Mouse (Mus musculus) spleen, postnatal 14 days (tissue): ENCODE results near the gene Gpr27.

ENCODE experiments used
- DNase-seq, 2 experiments: peaks; one replicate each; pipeline ENCODE4 v3.0.0; 2021 to 2022; ENCODE audit warnings: low spot score in 2 of 2

The Gpr27 gene

DNA sequence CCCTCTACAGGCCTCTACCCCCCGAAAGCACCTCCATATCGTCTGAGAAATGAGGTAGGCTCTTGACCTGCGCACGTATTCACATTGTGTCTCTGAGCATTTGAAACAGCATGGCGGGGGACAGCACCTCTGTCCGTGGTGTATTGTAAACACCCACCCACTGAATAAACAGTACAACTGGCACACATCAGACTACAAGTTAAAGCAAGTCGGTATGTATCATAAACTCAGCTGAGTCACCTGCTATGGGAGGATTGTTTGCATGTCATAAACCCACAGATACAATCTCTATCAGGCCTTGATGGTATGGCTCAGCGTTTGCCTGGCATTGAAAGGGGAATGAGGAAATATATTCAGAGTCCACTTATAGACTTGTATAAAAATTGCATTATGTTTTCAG lies 15.2 kb upstream of the Gpr27 start:
- no peak for DNase-seq

GRCm38 (mm10) chr6:99678108-99678507 lies 14.4 kb upstream of the Gpr27 start:
- DNase-seq = no peak

- no peak for DNase-seq
Measured at GRCm38 (mm10) chr6:99683974-99684373, 8.5 kb upstream of the Gpr27 start.

DNA sequence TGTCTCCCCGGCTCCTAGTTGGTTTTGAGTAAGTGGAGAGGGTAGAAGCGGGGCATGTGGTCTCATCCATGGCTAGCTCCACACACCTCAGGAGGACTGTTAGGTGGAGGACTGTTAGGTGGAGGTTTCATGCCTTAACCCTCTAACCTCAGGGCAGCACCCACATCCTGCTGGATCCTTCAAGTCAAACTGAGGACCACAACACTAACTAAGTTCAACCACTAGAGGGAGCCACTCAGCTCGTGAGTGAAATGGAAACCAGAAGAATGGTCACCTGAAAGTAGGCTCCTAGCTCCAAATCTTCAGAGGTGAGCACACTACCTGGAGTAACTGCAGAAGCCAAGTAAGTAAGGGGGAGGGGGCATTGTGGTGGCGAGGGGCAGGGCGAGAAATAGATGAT lies 7.6 kb upstream of the Gpr27 start:
- DNase-seq = no peak

DNA sequence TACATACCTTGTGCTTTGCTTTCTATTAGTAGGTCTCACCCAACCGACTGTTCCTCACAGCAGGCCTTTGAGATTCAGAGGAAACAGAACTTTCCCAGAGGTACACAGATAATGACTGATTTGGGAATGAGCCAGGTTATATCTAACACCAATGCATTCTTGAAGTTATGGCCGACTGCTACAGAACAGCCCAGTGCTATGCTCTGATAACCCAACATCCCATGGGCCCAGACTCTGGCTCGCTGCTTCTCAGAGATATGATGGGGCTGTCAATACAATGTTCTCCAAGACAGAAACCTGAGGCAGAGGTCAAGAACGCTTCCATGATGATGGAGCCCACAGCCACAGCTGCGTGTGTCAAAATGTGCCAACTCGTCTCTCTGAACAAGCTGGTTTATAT lies 4.0 kb upstream of the Gpr27 start:
- DNase-seq = no peak

DNA sequence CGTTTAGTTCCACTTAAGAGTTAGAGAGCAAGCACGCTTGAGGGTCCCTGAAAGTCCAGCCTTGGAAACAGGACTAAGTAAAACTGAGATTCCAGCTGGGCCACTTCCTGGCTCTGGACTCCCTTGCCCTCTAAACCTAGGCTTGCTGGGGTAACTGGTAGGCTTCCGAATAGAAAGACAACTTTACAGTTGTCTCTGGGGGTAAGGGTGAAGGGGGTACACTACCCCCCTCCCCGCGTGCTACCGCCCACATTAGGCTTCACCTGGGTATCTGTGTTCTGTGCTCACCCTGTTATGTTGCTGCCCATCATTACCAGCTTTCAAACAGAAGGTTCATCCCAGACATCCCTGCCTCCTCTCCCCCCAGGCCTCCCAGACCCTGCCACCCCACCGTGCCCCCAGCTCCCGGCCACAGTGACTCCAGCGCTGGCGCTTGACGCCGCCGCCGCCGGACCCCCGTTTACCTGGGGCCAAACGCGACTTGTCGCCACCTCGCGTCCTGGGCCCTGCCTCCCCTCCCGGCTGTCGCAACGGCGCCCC lies 743 bp upstream of the Gpr27 start:
- DNase-seq = no peak

DNA sequence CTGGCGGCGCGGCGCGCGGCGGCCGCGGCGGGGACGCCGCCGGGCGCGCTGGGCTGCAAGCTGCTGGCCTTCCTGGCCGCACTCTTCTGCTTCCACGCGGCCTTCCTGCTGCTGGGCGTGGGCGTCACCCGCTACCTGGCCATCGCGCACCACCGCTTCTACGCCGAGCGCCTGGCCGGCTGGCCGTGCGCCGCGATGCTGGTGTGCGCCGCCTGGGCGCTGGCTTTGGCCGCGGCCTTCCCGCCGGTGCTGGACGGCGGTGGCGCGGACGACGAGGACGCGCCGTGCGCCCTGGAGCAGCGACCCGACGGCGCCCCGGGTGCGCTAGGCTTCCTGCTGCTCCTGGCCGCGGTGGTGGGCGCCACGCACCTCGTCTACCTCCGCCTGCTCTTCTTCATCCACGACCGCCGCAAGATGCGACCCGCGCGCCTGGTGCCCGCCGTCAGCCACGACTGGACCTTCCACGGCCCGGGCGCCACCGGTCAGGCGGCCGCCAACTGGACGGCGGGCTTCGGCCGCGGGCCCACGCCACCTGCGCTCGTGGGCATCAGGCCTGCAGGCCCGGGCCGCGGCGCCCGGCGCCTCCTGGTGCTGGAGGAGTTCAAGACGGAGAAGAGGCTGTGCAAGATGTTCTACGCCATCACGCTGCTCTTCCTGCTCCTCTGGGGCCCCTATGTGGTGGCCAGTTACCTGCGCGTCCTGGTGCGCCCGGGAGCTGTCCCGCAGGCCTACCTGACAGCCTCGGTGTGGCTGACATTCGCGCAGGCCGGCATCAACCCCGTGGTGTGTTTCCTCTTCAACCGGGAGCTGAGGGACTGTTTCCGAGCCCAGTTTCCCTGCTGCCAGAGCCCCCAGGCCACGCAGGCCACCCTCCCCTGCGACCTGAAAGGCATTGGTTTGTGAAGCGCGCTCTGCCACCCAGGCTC lies 700 bp downstream of the Gpr27 start:
- no peak for DNase-seq

DNA sequence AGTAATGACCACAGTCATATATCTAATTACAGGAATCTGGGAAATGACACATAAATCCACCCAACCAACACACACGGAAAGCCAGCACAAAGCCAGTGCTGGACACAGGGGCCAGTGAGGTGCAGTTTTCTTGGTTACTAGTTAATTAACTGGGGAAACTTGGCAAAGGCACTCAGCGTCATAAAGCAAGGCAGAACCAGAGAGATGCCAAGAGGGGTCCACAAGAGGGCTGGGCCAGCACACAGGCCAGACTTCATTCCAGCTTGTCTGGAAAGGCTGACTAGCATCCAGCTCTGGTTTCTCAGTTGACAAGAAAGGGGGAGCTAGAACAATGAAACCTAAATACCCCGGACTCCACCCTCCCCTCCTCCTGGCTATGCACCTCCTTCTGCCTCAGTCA lies 8.0 kb downstream of the Gpr27 start:
- no peak for DNase-seq

DNA sequence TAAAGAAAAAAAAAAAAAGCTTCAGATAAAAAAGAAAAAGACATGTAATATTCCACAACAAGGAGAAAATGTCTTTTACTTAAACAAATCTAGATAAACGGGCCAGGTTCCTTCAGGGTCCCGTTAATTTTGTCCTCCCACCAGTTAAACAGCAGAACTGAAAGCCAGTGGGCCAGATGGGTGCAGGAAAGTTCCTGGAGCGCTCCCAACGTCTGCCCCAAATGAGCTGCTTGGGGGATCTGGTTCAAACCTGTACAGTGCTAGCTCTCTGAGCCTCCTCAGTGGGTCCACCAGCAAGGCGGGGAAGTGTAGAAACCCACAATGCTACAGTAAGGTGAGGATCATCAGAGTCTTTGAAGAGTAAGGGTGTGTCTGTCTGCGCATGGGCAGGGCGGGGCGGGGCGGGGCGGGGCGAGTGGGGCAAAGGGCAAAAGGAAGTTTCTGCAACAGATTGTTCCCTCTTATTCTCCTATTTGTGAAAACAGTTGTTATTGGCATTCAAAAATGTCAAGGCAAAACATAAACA lies 19.2 kb downstream of the Gpr27 start:
- DNase-seq = no peak

DNA sequence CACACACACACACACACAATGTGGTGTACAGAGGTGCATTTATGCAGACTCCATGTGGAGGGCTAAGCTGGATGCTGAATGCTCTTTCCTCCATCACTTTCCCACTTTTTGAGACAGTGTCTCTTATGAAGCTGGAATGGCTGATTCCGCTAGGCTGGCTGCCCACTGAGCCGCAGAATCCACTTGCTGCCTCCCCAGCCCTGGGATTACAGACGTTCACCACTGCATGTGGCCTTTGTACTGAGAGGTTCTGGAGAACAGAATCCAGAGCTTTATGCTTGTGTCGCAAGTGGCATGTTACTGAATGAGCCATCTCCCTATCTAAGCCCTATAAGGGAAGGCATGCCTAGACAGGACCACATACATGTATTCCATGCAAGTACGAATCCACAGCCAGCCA lies 20.8 kb downstream of the Gpr27 start:
- no peak for DNase-seq

DNA sequence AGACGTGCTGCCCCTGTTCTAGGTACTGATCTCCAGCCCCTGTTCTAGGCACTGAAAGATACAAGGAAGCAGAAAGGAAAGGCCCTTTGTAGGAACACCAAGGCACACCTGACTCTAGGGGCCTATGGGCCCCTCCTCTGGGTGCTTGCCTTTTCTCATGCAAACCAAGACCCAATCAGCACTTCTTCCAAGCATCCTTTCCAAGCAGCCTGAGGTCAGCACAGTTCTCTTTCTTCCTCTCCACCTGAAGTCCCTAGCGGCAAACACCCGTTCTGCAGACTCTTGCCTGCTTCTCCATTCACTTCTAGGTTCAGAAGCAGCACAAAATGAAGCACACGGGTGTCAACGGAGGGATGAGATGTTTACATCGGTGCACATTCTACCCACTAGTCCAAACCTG lies 22.7 kb downstream of the Gpr27 start:
- no peak for DNase-seq

DNA sequence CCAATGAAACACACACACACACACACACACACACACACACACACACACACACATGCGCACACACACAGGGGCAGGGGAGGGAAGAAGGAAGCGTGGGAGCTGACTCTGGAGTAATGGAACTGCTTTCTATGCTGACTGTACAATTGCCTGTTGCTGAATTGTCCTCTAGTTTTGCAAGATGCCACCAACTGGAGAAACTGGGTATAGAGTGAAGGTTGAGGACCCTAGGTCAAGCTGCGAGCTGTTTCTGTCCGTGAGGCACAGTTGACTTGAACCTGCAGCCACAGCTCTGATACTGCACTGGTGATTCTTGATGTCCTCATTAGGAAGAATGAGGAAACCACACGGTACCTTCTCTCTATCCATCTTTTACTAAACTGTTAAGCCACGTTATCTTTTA lies 23.4 kb downstream of the Gpr27 start:
- no peak for DNase-seq

GRCm38 (mm10) chr6:99721032-99721431 lies 28.6 kb downstream of the Gpr27 start:
- no peak for DNase-seq

DNA sequence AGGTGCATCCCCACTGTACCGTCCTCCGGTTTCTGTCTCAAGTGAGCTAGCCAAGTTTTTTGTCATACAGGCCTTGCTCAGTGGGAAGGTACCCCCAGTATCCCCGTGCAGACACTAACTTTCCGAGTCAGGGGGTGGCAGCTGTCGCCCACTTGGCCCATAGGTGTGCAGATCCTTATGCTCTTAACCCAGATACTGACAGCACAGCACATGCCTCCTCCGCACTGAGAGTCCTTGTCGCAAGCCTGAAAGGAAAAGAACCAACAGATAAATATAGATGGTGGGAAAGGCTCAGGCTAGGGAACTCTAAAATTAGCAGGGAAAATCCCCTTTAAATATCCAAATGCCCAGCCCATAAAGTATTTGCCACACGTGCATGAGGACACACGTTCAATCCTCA lies 29.9 kb downstream of the Gpr27 start:
- no peak for DNase-seq

GRCm38 (mm10) chr6:99725971-99726561 lies 33.6 kb downstream of the Gpr27 start, which contains the start of gene Prok2:
Gene Prok2, minus strand, starts transcription at chr6:99726392.
- DNase-seq = no peak

GRCm38 (mm10) chr6:99726576-99727303 lies 34.3 kb downstream of the Gpr27 start:
- no peak for DNase-seq

DNA sequence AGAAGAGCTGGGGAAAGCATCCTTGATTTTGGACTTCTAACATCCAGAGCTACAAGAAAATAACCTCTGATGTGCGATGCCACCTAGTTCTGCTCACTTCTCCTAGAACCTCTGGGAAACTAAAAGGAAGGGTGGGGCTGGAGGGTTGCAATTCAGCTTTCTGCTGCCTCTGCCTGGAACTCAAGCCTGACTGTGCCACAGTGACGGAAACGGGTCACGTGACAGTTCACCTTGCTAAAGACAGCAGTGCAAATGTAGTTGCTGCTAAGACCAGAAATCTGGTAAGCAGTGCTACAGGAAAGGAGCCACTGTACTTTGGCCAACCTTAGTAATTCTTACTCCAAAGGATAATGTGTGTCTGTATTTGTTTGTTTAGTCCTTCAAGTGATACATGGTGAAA lies 37.4 kb downstream of the Gpr27 start:
- DNase-seq = no peak

- DNase-seq = no peak
Measured at GRCm38 (mm10) chr6:99731926-99732325, 39.4 kb downstream of the Gpr27 start.

DNA sequence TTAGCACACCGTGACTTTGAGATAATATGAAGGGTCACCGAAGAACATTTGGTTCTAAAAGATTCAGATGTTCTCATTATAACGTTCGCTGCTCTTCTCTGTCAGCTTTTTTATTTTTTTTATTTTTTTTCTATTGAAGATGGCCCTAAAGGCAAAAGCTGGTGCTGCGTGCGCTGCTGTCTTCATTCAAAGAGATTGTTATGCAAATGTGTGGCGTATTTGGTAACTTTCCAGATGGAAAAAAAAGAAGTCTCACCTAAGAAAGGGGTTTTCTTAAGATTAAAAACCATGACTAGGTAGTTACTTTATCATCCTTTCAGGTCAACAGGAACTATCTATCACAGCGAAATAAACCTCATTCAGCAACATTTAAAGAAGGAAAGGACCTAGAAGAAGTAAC lies 40.2 kb downstream of the Gpr27 start:
- no peak for DNase-seq

- no peak for DNase-seq
Measured at GRCm38 (mm10) chr6:99734666-99735065, 42.2 kb downstream of the Gpr27 start.

GRCm38 (mm10) chr6:99742866-99743265 lies 50.4 kb downstream of the Gpr27 start:
- no peak for DNase-seq
